Mouse (Mus musculus) retina, adult 2 months (tissue): ENCODE measurements around the gene Dock3.

Experiments
- DNase-seq: peaks from one replicate; pipeline ENCODE4 v3.0.0-alpha.2; 2012; ENCODE audit warnings: low read depth, low spot score

The Dock3 gene

GRCm38 (mm10) chr9:106889321-106889720, 342.4 kb downstream of the Dock3 start:
- no peak for DNase-seq

GRCm38 (mm10) chr9:106888346-106888745, 343.4 kb downstream of the Dock3 start:
- DNase-seq: no peak

- peak; percentile 93 for DNase-seq
Observed at GRCm38 (mm10) chr9:106886828-106887702, 344.6 kb downstream of the Dock3 start, which contains the start of gene Rbm15b. TSS of gene Rbm15b (minus strand) at chr9:106887428.

- DNase-seq: no peak
Observed at GRCm38 (mm10) chr9:106885901-106886731, 345.6 kb downstream of the Dock3 start.

- no peak for DNase-seq
Observed at GRCm38 (mm10) chr9:106884996-106885900, 346.5 kb downstream of the Dock3 start.

GRCm38 (mm10) chr9:106884306-106884705, 347.4 kb downstream of the Dock3 start:
- no peak for DNase-seq

- no peak for DNase-seq
Observed at GRCm38 (mm10) chr9:106883085-106883484, 348.6 kb downstream of the Dock3 start.

GRCm38 (mm10) chr9:106882176-106882575, 349.5 kb downstream of the Dock3 start:
- no peak for DNase-seq

- no peak for DNase-seq
Observed at GRCm38 (mm10) chr9:106881071-106881755, 350.5 kb downstream of the Dock3 start.

- no peak for DNase-seq
Observed at GRCm38 (mm10) chr9:106879471-106879870, 352.2 kb downstream of the Dock3 start.

- DNase-seq: no peak
Observed at GRCm38 (mm10) chr9:106876666-106877065, 355.0 kb downstream of the Dock3 start.

GRCm38 (mm10) chr9:106874216-106874615, 357.5 kb downstream of the Dock3 start:
- DNase-seq: no peak

GRCm38 (mm10) chr9:106858036-106858435, 373.7 kb downstream of the Dock3 start:
- no peak for DNase-seq

GRCm38 (mm10) chr9:106856664-106857063, 375.0 kb downstream of the Dock3 start:
- DNase-seq: no peak
